Mouse (Mus musculus) thymus, postnatal 4 days (tissue): ENCODE measurements around the gene Gm2056.
"Not testable (repeated sequence)": the region's sequence is repeated elsewhere in the genome, so short reads cannot be mapped to it uniquely, and the experiment has no call there.

Experiments
- DNase-seq: peaks from one replicate; pipeline ENCODE4 v3.0.0; 2021

Gene Gm2056

DNA sequence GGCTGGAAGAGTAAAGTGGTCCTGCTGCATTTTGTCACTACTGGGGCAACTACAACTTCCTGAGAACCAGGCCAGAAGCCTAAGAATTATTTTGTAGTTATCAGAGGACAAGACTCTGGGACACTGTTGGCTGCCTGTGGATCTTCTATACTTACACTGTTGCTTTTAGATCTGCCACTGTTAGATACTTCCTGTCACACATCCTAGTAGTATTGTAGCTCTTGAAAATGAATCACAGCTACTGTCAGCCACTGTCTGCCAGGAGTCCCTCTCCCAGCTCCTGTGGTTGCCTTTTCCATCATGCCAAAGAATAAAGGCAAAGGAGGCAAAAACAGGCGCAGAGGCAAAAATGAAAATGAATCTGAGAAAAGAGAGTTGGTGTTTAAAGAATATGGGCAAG, at the start of gene Gm2056:
Gm2056 (plus strand) TSS at position 301 of the 400 bp plus-strand sequence.
- DNase-seq: not testable (repeated sequence)

DNA sequence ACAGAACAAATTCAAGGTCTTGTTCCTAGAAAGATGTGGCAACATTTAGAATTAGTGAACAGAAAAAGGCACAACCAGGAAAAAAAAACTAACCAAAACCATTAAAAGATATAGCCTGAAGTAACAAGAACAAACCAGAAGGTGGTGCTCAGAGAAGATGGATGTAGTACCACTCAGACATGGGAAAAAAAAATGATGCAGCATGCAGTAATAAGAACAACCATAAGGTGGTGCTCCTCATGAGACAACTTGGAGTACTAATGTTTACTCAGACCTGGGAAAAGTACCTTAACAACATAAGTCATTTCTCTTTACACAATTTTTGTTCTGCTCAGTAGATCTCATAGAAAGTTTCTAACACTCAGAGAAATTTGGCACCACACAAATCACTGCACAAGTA, 42.8 kb upstream of the Gm2056 start:
- DNase-seq: not testable (repeated sequence)

DNA sequence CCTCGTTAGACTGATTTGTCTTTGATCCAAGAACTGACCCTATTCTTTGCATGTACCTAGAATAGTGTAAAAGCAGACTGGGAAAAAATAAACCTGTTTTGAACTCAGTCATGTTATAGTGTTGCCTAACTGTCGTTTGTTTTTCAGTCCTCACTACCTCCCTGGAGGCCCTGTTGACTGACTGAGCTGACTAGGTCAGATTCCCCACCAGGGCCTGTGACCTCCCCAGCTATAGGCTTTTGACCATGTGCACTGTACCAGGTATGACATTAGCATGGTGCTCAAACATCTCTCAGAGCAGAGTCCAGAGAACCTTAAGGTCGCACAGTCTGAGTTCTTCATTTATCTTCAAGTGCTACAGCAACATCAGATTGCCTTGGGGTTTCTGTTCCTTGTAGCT, 22.7 kb upstream of the Gm2056 start:
- not testable (repeated sequence) for DNase-seq

DNA sequence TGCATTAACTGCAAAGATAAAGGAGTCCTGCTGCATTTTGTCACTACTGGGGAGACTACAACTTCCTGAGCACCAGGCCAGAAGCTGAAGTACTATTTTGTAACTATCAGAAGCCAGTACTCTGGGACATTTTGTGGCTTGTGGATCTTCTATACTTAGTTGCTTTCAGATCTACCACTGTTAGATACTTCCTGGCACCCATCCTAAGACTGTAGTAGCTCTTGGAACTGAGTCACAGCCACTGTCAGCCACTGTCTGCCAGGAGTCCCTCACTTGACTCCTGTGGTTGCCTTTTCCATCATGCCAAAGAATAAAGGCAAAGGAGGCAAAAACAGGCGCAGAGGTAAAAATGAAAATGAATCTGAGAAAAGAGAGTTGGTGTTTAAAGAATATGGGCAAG, 15.3 kb upstream of the Gm2056 start, which contains the start of gene Gm2075:
Gm2075 (plus strand) TSS at position 301 of the 400 bp plus-strand sequence.
- DNase-seq: not testable (repeated sequence)

DNA sequence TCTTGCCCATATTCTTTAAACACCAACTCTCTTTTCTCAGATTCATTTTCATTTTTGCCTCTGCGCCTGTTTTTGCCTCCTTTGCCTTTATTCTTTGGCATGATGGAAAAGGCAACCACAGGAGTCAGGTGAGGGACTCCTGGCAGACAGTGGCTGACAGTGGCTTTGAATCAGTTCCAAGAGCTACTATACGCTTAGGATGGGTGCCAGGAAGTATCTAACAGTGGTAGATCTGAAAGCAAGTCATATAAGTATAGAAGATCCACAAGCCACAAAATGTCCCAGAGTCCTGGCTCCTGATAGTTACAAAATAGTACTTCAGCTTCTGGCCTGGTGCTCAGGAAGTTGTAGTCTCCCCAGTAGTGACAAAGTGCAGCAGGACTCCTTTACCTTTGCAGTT, 8.1 kb upstream of the Gm2056 start, which contains the start of gene Gm6803:
Gm6803 (minus strand) TSS at position 101 of the 400 bp plus-strand sequence.
- DNase-seq: not testable (repeated sequence)

DNA sequence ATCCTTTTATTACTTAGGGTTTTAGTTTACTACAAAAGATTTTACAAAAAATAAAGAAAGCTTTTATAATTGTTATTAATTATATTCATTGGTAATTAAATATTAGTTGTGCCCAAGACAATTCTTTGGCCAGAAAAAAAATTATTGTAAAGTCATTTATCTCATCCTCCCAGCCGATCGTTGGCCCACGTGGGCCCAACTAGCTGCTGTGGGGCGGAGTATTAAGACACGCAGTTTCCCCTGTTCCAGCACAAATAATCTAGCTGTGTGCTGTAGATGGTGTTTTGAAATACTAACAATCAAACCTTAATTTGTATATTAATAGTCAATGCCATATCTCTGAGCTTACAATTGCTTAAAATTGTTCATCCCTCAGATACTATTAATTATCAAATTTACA, 5.4 kb downstream of the Gm2056 start:
- not testable (repeated sequence) for DNase-seq

DNA sequence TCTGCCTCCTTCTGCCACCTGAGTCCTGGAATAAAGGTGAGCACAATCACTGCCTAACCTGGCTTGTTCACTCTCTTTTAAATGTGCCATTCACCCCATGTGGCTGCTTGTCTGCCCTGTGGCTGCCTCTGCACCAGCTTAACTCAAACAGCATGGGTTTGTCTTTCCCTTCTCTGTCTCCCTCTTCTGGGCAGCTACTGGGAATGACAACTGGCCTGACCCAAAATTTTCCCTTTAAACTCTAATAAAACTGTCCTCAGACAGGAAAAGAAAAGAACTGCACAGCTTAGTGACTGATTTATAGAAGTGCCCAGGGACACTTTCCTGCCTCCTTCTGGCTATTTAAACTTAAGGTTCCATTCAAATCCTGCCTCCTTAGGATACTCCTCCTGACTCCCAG, 12.3 kb downstream of the Gm2056 start:
- DNase-seq: not testable (repeated sequence)

DNA sequence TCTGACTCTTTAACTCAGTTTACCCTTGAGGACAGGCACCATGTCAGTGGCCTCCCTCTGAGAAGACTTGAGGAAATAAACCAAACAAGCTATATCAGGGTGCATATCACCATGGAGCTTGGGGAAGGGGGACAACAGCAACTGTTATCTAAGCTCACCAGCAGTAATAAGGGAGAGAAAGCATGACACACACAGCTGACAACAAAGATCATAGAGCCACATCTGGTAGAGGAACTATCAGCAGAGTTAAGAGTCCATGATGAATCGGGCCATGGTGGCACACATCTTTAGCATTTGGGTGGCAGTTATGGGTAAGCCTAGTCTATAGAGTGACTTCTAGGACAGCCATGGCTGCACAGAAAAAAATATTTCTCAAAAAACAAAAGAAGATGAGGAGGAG, 12.9 kb downstream of the Gm2056 start:
- not testable (repeated sequence) for DNase-seq

DNA sequence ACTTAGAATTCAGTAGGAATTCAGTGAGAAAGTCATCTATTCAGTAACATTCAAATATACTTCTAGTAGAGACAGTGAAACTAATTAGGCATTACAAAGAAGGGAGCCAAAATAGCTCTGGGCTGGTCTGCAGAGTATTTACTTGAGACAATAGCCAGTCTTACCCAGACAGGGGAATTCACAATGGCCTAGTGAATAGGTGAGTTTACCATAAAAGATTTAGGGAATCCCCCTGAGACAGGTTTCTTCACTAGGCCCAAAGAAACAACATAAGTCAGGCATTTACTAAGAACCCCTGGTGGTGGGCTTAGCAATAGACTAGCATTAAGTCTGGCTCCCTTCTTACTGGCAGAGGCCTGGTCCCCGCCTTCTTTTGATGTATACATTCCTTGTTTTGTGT, 18.4 kb downstream of the Gm2056 start:
- DNase-seq: not testable (repeated sequence)
